Mouse (Mus musculus) liver, embryonic 11.5 days (tissue): ENCODE measurements around the gene Hspa1a. TPM values are rescaled to one million over a fixed set of nuclear protein-coding genes. Genes with fewer than 3 reads are reported as not detected.

ENCODE experiments used
- polyA plus RNA-seq: library from polyadenylated mRNA; unstranded; fragments of >200 nt; fragmentation: Nextera tagmentation; extraction: Ambion mirVana; gene quantifications from 2 replicates; pipeline ENCODE4 v1.2.1, GENCODE M21; 2014

Hspa1a gene
- polyA plus RNA-seq, 1 experiment from 2014 or later = 5.7 TPM

Other genes with a start within 250 kb of the Hspa1a start
- gene C4b, start 228.3 kb downstream of the Hspa1a start, polyA plus RNA-seq = 0.13 and 0.23 TPM in 2 replicates
- gene Cyp21a1, start 167.6 kb downstream of the Hspa1a start, polyA plus RNA-seq = not detected in 2 replicates
- 25.1 and 27.1 TPM in 2 replicates for gene Stk19, start 135.2 kb downstream of the Hspa1a start, polyA plus RNA-seq
- gene Dxo, start 135.1 kb downstream of the Hspa1a start, polyA plus RNA-seq = 55.4 and 56.3 TPM in 2 replicates
- gene Skiv2l, start 121.9 kb downstream of the Hspa1a start, polyA plus RNA-seq = 43.7 and 44.8 TPM in 2 replicates
- 108 and 114 TPM in 2 replicates for gene Nelfe, start 121.8 kb downstream of the Hspa1a start, polyA plus RNA-seq
- 67.6 and 74.9 TPM in 2 replicates for gene Cfb, start 109.6 kb downstream of the Hspa1a start, polyA plus RNA-seq
- 0.45 and 0.86 TPM in 2 replicates for gene Zbtb12, start 92.7 kb downstream of the Hspa1a start, polyA plus RNA-seq
- 0.09 TPM in 1 of 2 replicates, not detected in the other for gene Gm20547, start 90.1 kb downstream of the Hspa1a start, polyA plus RNA-seq
- 8.1 and 9.0 TPM in 2 replicates for gene C2, start 73.9 kb downstream of the Hspa1a start, polyA plus RNA-seq
- gene Ehmt2, start 73.7 kb downstream of the Hspa1a start, polyA plus RNA-seq = 43.6 and 50.9 TPM in 2 replicates
- gene Slc44a4, start 57.7 kb downstream of the Hspa1a start, polyA plus RNA-seq = 0.97 and 1.3 TPM in 2 replicates
- gene Neu1, start 40.9 kb downstream of the Hspa1a start, polyA plus RNA-seq = 24.4 and 26.4 TPM in 2 replicates
- gene Hspa1b, start 12.9 kb downstream of the Hspa1a start, polyA plus RNA-seq = 0.14 and 0.41 TPM in 2 replicates
- gene Gm20481, start 2.2 kb downstream of the Hspa1a start, polyA plus RNA-seq = not detected in 2 replicates
- 0.66 and 1.5 TPM in 2 replicates for gene Hspa1l, start 547 bp upstream of the Hspa1a start, polyA plus RNA-seq
- 304 and 315 TPM in 2 replicates for gene Lsm2, start 9.7 kb upstream of the Hspa1a start, polyA plus RNA-seq
- 234 and 245 TPM in 2 replicates for gene Vars, start 28.8 kb upstream of the Hspa1a start, polyA plus RNA-seq
- gene Vwa7, start 44.4 kb upstream of the Hspa1a start, polyA plus RNA-seq = 0.16 TPM in 2 replicates
- gene Sapcd1, start 55.9 kb upstream of the Hspa1a start, polyA plus RNA-seq = 6.9 and 8.5 TPM in 2 replicates
- gene Msh5, start 74.6 kb upstream of the Hspa1a start, polyA plus RNA-seq = 3.8 and 4.7 TPM in 2 replicates
- gene Clic1, start 77.8 kb upstream of the Hspa1a start, polyA plus RNA-seq = 118 and 134 TPM in 2 replicates
- gene Ddah2, start 86.9 kb upstream of the Hspa1a start, polyA plus RNA-seq = 124 and 132 TPM in 2 replicates
- 0.34 and 1.8 TPM in 2 replicates for gene Ly6g6c, start 93.2 kb upstream of the Hspa1a start, polyA plus RNA-seq
- 8.4 and 11.2 TPM in 2 replicates for gene Mpig6b, start 94.0 kb upstream of the Hspa1a start, polyA plus RNA-seq
- 0.57 TPM in 1 of 2 replicates, not detected in the other for gene Ly6g6e, start 104.7 kb upstream of the Hspa1a start, polyA plus RNA-seq
- 0.44 and 0.78 TPM in 2 replicates for gene Ly6g6d, start 105.9 kb upstream of the Hspa1a start, polyA plus RNA-seq
- 12.8 and 13.5 TPM in 2 replicates for gene Ly6g6f, start 113.5 kb upstream of the Hspa1a start, polyA plus RNA-seq
- gene Abhd16a, start 117.1 kb upstream of the Hspa1a start, polyA plus RNA-seq = 71.6 and 79.8 TPM in 2 replicates
- gene Ly6g5c, start 136.1 kb upstream of the Hspa1a start, polyA plus RNA-seq = not detected in 2 replicates
- 0.69 and 0.89 TPM in 2 replicates for gene Ly6g5b, start 143.3 kb upstream of the Hspa1a start, polyA plus RNA-seq
- gene Gpank1, start 149.3 kb upstream of the Hspa1a start, polyA plus RNA-seq = 23.7 and 25.2 TPM in 2 replicates
- gene Csnk2b, start 149.9 kb upstream of the Hspa1a start, polyA plus RNA-seq = 246 and 259 TPM in 2 replicates
- 6.0 and 7.1 TPM in 2 replicates for gene D17H6S53E, start 154.2 kb upstream of the Hspa1a start, polyA plus RNA-seq
- gene Apom, start 159.9 kb upstream of the Hspa1a start, polyA plus RNA-seq = 429 and 459 TPM in 2 replicates
- gene Bag6, start 163.0 kb upstream of the Hspa1a start, polyA plus RNA-seq = 61.4 and 73.6 TPM in 2 replicates
- gene Prrc2a, start 192.7 kb upstream of the Hspa1a start, polyA plus RNA-seq = 169 and 205 TPM in 2 replicates
- gene Aif1, start 203.9 kb upstream of the Hspa1a start, polyA plus RNA-seq = 13.9 and 20.0 TPM in 2 replicates
- 24.1 and 28.1 TPM in 2 replicates for gene Lst1, start 216.3 kb upstream of the Hspa1a start, polyA plus RNA-seq
- gene Ltb, start 222.3 kb upstream of the Hspa1a start, polyA plus RNA-seq = 0.70 and 0.78 TPM in 2 replicates
- gene Tnf, start 229.9 kb upstream of the Hspa1a start, polyA plus RNA-seq = 0.47 and 0.53 TPM in 2 replicates
- gene Lta, start 233.2 kb upstream of the Hspa1a start, polyA plus RNA-seq = not detected in 2 replicates
- gene Gm16181, start 248.7 kb upstream of the Hspa1a start, polyA plus RNA-seq = 0.53 TPM in 1 of 2 replicates, not detected in the other